Mouse (Mus musculus) frontal cortex, postnatal 10 days (tissue): Measurements from ENCODE around the gene Mup5.
A peak's percentile ranks its signal among the peaks of the same experiment; 100 is the strongest.
"Not testable (repeated sequence)": the region's sequence is repeated elsewhere in the genome, so short reads cannot be mapped to it uniquely, and the experiment has no call there.

Source experiments
- DNase-seq, 2 experiments: peaks; one replicate each; pipeline ENCODE4 v3.0.0; 2022; ENCODE audit warnings: low spot score in 2 of 2, mixed read lengths in 1 of 2

Mup5 gene

GRCm38 (mm10) chr4:61834952-61835708, at the start of gene Mup5:
Gene Mup5 (minus strand): TSS chr4:61835233.
- no peak for DNase-seq

- no peak for DNase-seq
These were observed 23.1 kb upstream of the Mup5 start for GRCm38 (mm10) chr4:61858160-61858559.

- no peak for DNase-seq
These were observed 21.0 kb upstream of the Mup5 start for GRCm38 (mm10) chr4:61855831-61856698.

GRCm38 (mm10) chr4:61855344-61855743, 20.3 kb upstream of the Mup5 start:
- DNase-seq = no peak

GRCm38 (mm10) chr4:61844758-61845455, 9.9 kb upstream of the Mup5 start:
- no peak for DNase-seq

GRCm38 (mm10) chr4:61829211-61829610, 5.8 kb downstream of the Mup5 start:
- no peak for DNase-seq

GRCm38 (mm10) chr4:61823185-61823584, 11.8 kb downstream of the Mup5 start:
- DNase-seq = no peak

- DNase-seq = not testable (repeated sequence)
These were observed 12.5 kb downstream of the Mup5 start for GRCm38 (mm10) chr4:61822541-61822940.

GRCm38 (mm10) chr4:61815602-61816001, 19.4 kb downstream of the Mup5 start:
- DNase-seq = no peak

GRCm38 (mm10) chr4:61813435-61813834, 21.6 kb downstream of the Mup5 start:
- no peak for DNase-seq

GRCm38 (mm10) chr4:61811193-61811592, 23.8 kb downstream of the Mup5 start:
- DNase-seq = peak in 1 of 2 experiments; percentile 12

GRCm38 (mm10) chr4:61808926-61809325, 26.1 kb downstream of the Mup5 start:
- not testable (repeated sequence) for DNase-seq

GRCm38 (mm10) chr4:61789699-61790098, 45.3 kb downstream of the Mup5 start:
- not testable (repeated sequence) for DNase-seq

GRCm38 (mm10) chr4:61784231-61784630, 50.8 kb downstream of the Mup5 start:
- not testable (repeated sequence) for DNase-seq

GRCm38 (mm10) chr4:61782169-61782568, 52.9 kb downstream of the Mup5 start, which contains the start of gene Mup19:
Gene Mup19 (minus strand): TSS chr4:61782269.
- not testable (repeated sequence) for DNase-seq
